Mouse (Mus musculus) G1E (cell line): ENCODE measurements around the gene Btc. TPM values are rescaled to one million over a fixed set of nuclear protein-coding genes. Genes with fewer than 3 reads are reported as not detected.

Experiments
- ATAC-seq: 2 replicates; pipeline ENCODE4 v1.8.0; 2016; ENCODE audit warnings: mild to moderate bottlenecking; ENCODE audit not compliant: insufficient number of reproducible peaks, poor library complexity, low FRiP score, severe bottlenecking; ENCODE audit errors: extremely low read depth
- DNase-seq: peaks from one replicate; pipeline ENCODE4 v3.0.0; 2012; ENCODE audit warnings: low spot score
- H3K27me3 ChIP-seq: 2 replicates; pipeline ENCODE4 v1.6.1; 2012; ENCODE audit warnings: mild to moderate bottlenecking, low read length, inconsistent platforms; ENCODE audit not compliant: insufficient read depth
- H3K36me3 ChIP-seq: replicated peaks from 2 replicates; pipeline ENCODE3; 2012; ENCODE audit warnings: mild to moderate bottlenecking, inconsistent platforms
- H3K4me1 ChIP-seq: 2 replicates; pipeline ENCODE4 v1.6.1; 2012; ENCODE audit warnings: low read depth, low read length, inconsistent platforms, mixed read lengths; ENCODE audit not compliant: insufficient read depth
- H3K4me3 ChIP-seq: 2 replicates; pipeline ENCODE4 v1.5.1; 2012; ENCODE audit warnings: low read depth, mild to moderate bottlenecking, inconsistent platforms, low read length, moderate library complexity, mixed read lengths
- H3K9me3 ChIP-seq: replicated peaks from 2 replicates; pipeline ENCODE4 v1.6.1; 2012; ENCODE audit warnings: inconsistent platforms
- CTCF ChIP-seq: IDR thresholded peaks from 2 replicates; pipeline ENCODE4 v1.5.1; 2012; ENCODE audit warnings: low read depth, low read length, inconsistent platforms, mixed read lengths
- GATA1 ChIP-seq: IDR thresholded peaks from 2 replicates; pipeline ENCODE4 v1.6.1; 2012; ENCODE audit warnings: borderline replicate concordance, low read length, inconsistent platforms, mixed read lengths
- GATA2 ChIP-seq: IDR thresholded peaks from 2 replicates; pipeline ENCODE4 v1.6.1; 2012; ENCODE audit warnings: low read depth, low read length, inconsistent platforms, borderline replicate concordance
- POLR2AphosphoS5 ChIP-seq: IDR thresholded peaks from 2 replicates; pipeline ENCODE4 v1.6.1; 2012; ENCODE audit warnings: low read depth, low read length, inconsistent platforms; ENCODE audit not compliant: insufficient replicate concordance
- TAL1 ChIP-seq: conservative IDR thresholded peaks from 2 replicates; pipeline ENCODE4 v1.6.1; 2012; ENCODE audit warnings: low read depth, low read length, inconsistent platforms, mixed read lengths
- polyA plus RNA-seq: library from polyadenylated mRNA; stranded (reverse); fragments of >175 nt; gene quantifications from 2 replicates; pipeline ENCODE4 v1.2.3, GENCODE M21; 2012
- total RNA-seq, 2 experiments: library from RNA; stranded (forward) in 1 of 2; stranded (reverse) in 1 of 2; fragments of 200-1000 nt in 1 of 2; fragments of >200 nt in 1 of 2; fragmentation: Nextera tagmentation in 1 of 2; gene quantifications; 2 replicates each; pipeline ENCODE4 v1.2.3; 2014 to 2017

Btc gene
- total RNA-seq (2014; fragmentation: Nextera tagmentation) (not detected in 2 replicates), total RNA-seq (2017) (0.06 and 0.11 TPM in 2 replicates), polyA plus RNA-seq (not detected in 2 replicates)

DNA sequence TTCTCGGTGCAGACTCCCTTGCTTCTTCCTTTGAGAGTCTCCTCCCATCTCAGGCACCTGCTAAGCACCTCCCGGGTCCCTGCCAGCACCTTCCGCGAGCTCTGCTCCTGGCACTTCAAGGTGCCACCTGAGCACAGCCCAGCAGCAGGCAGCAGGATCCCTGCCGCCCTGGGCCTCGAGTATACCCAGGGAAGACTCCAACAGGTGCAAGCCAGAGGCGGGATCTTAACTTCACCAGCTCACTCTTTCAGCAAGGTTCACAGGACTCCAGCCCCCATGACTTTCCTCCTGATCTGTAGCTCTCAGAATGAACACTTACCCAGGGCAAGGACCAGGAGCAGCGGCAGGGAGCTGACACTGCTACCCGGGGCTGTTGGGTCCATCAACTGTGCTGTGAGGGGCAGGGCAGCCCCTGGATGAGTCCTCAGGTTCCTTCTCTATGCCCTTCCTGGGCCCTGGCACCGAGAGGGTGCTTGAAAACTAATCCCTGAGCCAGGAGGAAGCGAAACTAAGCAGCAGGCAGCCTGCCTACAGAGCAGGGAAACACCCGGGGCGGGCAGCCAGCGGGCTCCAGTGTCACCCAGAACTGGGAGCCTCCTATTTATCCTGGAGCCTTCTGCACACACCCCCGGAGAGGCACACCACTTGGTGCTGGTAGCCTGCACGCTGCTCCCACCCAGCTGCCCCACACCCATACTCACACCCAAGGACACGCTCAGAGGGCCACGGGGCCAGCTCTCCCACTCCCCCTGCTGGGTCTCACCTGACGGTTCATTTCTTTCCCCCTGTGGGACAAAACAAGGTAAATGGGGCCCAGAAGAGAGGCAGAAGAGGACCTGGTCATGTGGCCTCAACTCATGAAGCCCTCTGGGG is at the start of gene Btc:
Btc (minus strand) TSS at position 656 of the 873 bp plus-strand sequence.
- TF ChIP-seq GATA1 (no peak), TAL1 (no peak), POLR2AphosphoS5 (no peak), CTCF (no peak)
- Histone ChIP-seq H3K27me3 (peaks cover 7% of the 10 kb centered on the region; the same call in 1 of the 2 replicates), H3K9me3 (no peaks in the 10 kb centered on the region), H3K4me1 (no peaks in the 10 kb centered on the region), H3K4me3 (no peak within 1 kb of the TSS), H3K36me3 (no peaks in the 10 kb centered on the region)
- ATAC-seq (no peak), DNase-seq (no peak)

DNA sequence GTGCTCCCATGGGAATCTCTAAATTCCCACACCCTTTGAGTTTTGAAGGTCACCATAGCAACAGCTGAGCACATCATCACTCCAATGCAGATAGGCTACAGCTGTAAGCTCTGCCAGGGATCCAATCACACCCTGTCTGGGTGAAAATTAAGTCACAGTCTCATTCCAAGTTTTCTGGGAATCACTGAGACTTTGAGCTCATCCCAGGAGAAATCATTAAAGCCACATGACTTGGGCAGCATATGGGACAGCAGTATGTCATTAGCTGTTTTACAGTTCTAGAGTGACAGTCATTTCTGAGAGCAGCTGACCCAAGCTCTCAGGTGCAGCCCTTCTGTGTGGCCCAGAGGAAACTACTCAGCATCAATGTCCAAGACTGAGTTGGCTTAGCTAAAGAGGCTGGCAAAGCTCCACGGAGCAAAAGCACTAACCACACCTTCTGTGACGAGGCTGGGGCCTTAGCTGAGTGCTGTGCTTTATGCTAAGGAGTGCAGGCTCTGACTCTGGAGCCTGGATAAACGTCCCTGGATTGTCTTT is 42.3 kb upstream of the Btc start:
- Histone ChIP-seq H3K4me3 (no peak overlapping the region), H3K36me3 (no peaks in the 10 kb centered on the region), H3K27me3 (peaks cover 5% of the 10 kb centered on the region; the same call in 1 of the 2 replicates), H3K9me3 (no peaks in the 10 kb centered on the region), H3K4me1 (no peaks in the 10 kb centered on the region)
- no peak for TF ChIP-seq GATA1
- TF ChIP-seq POLR2AphosphoS5, result no peak
- no peak for TF ChIP-seq CTCF
- no peak for TF ChIP-seq GATA2
- DNase-seq, result no peak
- no peak for ATAC-seq

DNA sequence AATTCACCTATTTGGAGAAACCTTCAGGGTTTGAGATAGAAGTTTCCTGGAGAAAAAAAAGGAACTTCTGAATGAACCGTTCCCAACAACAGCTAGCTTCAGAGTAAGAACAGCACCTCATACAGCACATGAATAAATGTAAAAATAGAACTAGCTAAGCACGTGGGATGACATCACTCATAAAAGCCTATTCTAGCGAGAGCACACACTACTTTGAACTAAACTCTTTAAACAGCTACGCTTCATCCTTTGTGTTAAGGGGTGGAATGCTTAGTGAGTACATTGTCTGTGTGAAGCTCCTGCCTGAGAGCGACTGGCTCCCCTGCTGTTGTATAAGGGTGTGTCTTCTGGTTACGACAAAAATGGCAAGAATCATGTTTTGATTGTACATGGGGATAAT is 33.8 kb upstream of the Btc start:
- DNase-seq, result no peak

DNA sequence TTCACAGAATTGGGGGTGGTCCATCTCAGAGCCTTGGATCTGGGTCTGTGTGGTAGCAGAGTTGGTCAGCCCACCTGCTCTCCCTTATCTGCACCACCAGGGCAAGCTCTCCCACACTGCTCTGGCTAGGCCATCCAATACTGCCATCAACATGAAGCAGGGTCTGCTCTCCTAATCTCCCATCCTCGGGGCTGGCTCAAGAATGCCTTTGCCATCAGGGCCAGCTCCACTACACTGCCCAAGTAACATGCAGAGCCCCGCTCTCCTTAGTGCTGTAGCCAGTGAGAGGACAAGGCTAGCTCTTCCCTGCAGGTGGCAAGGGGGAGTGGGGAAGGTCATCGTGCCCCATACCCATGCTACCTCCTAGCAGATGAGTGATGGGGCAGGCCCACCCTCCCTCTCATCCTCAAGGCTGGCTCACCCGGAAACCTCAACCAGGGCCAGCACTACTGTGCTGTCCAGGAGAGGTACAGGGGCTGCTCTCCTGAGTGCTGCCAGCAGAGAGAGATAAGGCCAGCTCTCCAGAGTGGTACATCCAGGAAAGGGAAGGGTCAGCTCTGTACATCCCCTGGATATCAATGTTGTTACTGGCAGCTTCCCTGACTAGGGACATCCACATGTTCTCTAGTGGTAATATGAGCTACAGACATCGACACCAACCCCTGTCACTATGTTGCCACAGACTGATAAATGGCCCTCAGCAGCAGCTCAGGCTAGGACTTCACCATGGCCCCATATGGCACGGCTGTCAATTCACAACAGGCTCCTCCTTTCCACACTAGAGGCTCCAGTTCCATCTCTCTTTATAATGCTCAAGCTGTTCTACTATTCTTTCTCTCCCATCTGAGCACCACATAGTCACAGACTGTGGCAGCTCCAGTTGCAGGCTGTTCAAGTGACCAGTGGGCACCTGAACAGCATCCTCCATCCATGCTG is 32.2 kb upstream of the Btc start:
- ATAC-seq, result no peak
- H3K9me3 ChIP-seq, result no peaks in the 10 kb centered on the region
- H3K4me1 ChIP-seq, result no peaks in the 10 kb centered on the region
- no peaks in the 10 kb centered on the region for H3K36me3 ChIP-seq
- no peaks in the 10 kb centered on the region for H3K27me3 ChIP-seq
- TF ChIP-seq CTCF (no peak), GATA2 (no peak), GATA1 (no peak), TAL1 (no peak), POLR2AphosphoS5 (no peak)
- DNase-seq, result no peak
- no peak overlapping the region for H3K4me3 ChIP-seq

More for the DNA sequence above, 33.8 kb upstream of the Btc start:
- H3K36me3 ChIP-seq, result no peaks in the 10 kb centered on the region
- ATAC-seq, result no peak
- H3K27me3 ChIP-seq, result no peaks in the 10 kb centered on the region
- TF ChIP-seq GATA2 (no peak), CTCF (no peak), POLR2AphosphoS5 (no peak), TAL1 (no peak), GATA1 (no peak)
- H3K4me3 ChIP-seq, result no peak overlapping the region
- no peaks in the 10 kb centered on the region for H3K9me3 ChIP-seq
- H3K4me1 ChIP-seq, result no peaks in the 10 kb centered on the region

DNA sequence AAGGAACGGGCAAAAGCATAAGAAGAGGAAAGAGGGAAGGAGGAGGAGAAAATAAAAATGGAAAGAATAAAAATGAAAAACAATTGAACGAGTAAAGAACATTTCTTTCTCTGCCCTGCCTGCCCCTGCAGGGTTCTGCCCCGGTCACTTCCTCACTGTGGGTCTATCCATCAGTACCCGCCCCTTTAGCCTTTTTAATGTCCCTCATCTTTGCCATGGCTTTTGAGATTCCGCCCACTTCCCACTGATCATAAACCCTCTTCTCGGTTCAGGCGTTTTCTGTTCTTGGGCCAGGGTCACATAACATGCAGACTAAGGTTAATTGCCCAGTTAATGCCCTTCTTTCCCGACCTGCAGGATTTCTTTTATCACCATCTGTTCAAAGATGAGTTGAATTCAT is 25.8 kb upstream of the Btc start:
- no peaks in the 10 kb centered on the region for H3K9me3 ChIP-seq
- peaks cover 5% of the 10 kb centered on the region; the same call in 1 of the 2 replicates for H3K27me3 ChIP-seq
- DNase-seq (no peak), ATAC-seq (no peak)
- H3K4me1 ChIP-seq, result no peaks in the 10 kb centered on the region
- no peaks in the 10 kb centered on the region for H3K36me3 ChIP-seq
- TF ChIP-seq POLR2AphosphoS5, result no peak
- TF ChIP-seq TAL1, result no peak
- no peak for TF ChIP-seq CTCF
- no peak for TF ChIP-seq GATA1
- no peak for TF ChIP-seq GATA2
- H3K4me3 ChIP-seq, result no peak overlapping the region

DNA sequence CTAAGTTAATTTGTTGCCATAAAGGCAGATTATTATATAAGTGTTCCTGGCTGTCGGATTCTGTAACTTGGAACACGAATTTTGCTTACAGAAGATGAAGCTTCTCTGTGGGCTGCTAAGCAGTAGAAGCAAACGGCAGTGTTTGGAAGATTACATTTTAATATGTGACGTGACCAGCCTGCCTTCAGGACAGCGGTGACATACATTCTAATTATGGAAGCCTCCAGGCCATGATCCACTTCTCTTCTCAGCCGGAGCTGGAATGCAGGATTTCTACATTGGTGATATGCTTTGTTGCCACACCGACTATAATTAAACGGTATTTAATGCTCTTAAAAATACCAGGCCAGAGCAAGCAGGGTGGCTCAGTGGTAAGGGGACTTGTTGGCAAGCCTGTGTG is 11.0 kb upstream of the Btc start:
- no peak for DNase-seq
- no peak overlapping the region for H3K4me3 ChIP-seq

More for the DNA sequence above, 11.0 kb upstream of the Btc start:
- H3K27me3 ChIP-seq, result no peaks in the 10 kb centered on the region
- no peaks in the 10 kb centered on the region for H3K36me3 ChIP-seq
- TF ChIP-seq TAL1 (no peak), POLR2AphosphoS5 (no peak), GATA1 (no peak), GATA2 (no peak), CTCF (no peak)
- no peaks in the 10 kb centered on the region for H3K9me3 ChIP-seq
- ATAC-seq, result no peak
- H3K4me1 ChIP-seq, result no peaks in the 10 kb centered on the region
